Mouse (Mus musculus): Measurements from ENCODE around the gene Tshr. TPM values are rescaled to one million over a fixed set of nuclear protein-coding genes. Genes with fewer than 3 reads are reported as not detected.
"Not testable (repeated sequence)": the region's sequence is repeated elsewhere in the genome, so short reads cannot be mapped to it uniquely, and the experiment has no call there.

Gene Tshr
- polyA plus RNA-seq, 1 experiment from 2014 or later, result 0.67 TPM

- Histone ChIP-seq H3K9ac (no peak overlapping the region), H3K4me3 (no peak overlapping the region), H3K27ac (replicated peaks) (no peak overlapping the region), H3K27me3 (no peaks in the 10 kb centered on the region), H3K36me3 (peaks cover 25% of the 10 kb centered on the region), H3K9me3 (no peaks in the 10 kb centered on the region), H3K4me1 (replicated peaks) (peaks cover 18% of the 10 kb centered on the region), H3K4me2 (no peak overlapping the region)
- no peak for ATAC-seq (ENCODE audit: low FRiP score, low read depth)
- WGBS, result 100% methylated on average over 2 of the region's 2 CpGs
Observed at GRCm38 (mm10) chr12:91579665-91580064, 195.3 kb downstream of the Tshr start.

- Histone ChIP-seq H3K27me3 (no peaks in the 10 kb centered on the region), H3K9me3 (no peaks in the 10 kb centered on the region), H3K9ac (no peak overlapping the region), H3K27ac (replicated peaks) (no peak overlapping the region), H3K4me3 (no peak overlapping the region), H3K36me3 (peaks cover 23% of the 10 kb centered on the region), H3K4me1 (replicated peaks) (peaks cover 21% of the 10 kb centered on the region), H3K4me2 (no peak overlapping the region)
- ATAC-seq (ENCODE audit: low FRiP score, low read depth), result no peak
- WGBS, result 93% methylated on average over 6 of the region's 6 CpGs
Observed at GRCm38 (mm10) chr12:91581204-91582070, 197.1 kb downstream of the Tshr start.

- WGBS, result 53% methylated on average over 6 of the region's 6 CpGs
- no peaks in the 10 kb centered on the region for H3K27me3 ChIP-seq
- peaks cover 29% of the 10 kb centered on the region for H3K4me1 ChIP-seq (replicated peaks)
- H3K4me3 ChIP-seq, result no peak overlapping the region
- ATAC-seq (ENCODE audit: low FRiP score, low read depth), result no peak
- H3K9ac ChIP-seq, result no peak overlapping the region; the same call in 1 of the 2 replicates
- 0 out of 2 replicates have a peak overlapping the region, but pooled peaks have one; percentile 19 for H3K4me2 ChIP-seq
- no peak overlapping the region for H3K27ac ChIP-seq (replicated peaks)
- H3K36me3 ChIP-seq, result peaks cover 18% of the 10 kb centered on the region
- H3K9me3 ChIP-seq, result no peaks in the 10 kb centered on the region
Observed at GRCm38 (mm10) chr12:91582362-91583002, 198.1 kb downstream of the Tshr start.

GRCm38 (mm10) chr12:91583409-91583808 is 199.0 kb downstream of the Tshr start:
- Histone ChIP-seq H3K27me3 (no peaks in the 10 kb centered on the region), H3K4me1 (replicated peaks) (peaks cover 29% of the 10 kb centered on the region), H3K9ac (no peak overlapping the region), H3K36me3 (peaks cover 15% of the 10 kb centered on the region), H3K4me3 (no peak overlapping the region), H3K27ac (replicated peaks) (no peak overlapping the region), H3K4me2 (peak overlapping the region; percentile 19; the same call in 1 of the 2 replicates), H3K9me3 (no peaks in the 10 kb centered on the region)
- ATAC-seq (ENCODE audit: low FRiP score, low read depth), result no peak
- WGBS, result 46% methylated on average over 6 of the region's 6 CpGs

GRCm38 (mm10) chr12:91585206-91585605 is 200.8 kb downstream of the Tshr start:
- H3K4me2 ChIP-seq, result no peak overlapping the region
- 90% methylated on average over 3 of the region's 3 CpGs for WGBS
- H3K4me1 ChIP-seq (replicated peaks), result peaks cover 29% of the 10 kb centered on the region
- no peak overlapping the region for H3K27ac ChIP-seq (replicated peaks)
- no peaks in the 10 kb centered on the region for H3K27me3 ChIP-seq
- no peak for ATAC-seq (ENCODE audit: low FRiP score, low read depth)
- H3K4me3 ChIP-seq, result no peak overlapping the region
- H3K9me3 ChIP-seq, result no peaks in the 10 kb centered on the region
- H3K36me3 ChIP-seq, result peaks cover 13% of the 10 kb centered on the region
- H3K9ac ChIP-seq, result no peak overlapping the region

GRCm38 (mm10) chr12:91585815-91586214 is 201.5 kb downstream of the Tshr start:
- 94% methylated on average over 4 of the region's 4 CpGs for WGBS
- not testable (repeated sequence) for H3K4me2 ChIP-seq; H3K9ac ChIP-seq; H3K4me3 ChIP-seq; H3K9me3 ChIP-seq; H3K27ac ChIP-seq (replicated peaks); ATAC-seq (ENCODE audit: low FRiP score, low read depth); H3K36me3 ChIP-seq; H3K27me3 ChIP-seq
- H3K4me1 ChIP-seq (replicated peaks), result peaks cover 32% of the 10 kb centered on the region

GRCm38 (mm10) chr12:91587077-91587476 is 202.7 kb downstream of the Tshr start:
- 38% methylated on average over 3 of the region's 3 CpGs for WGBS
- Histone ChIP-seq H3K4me3 (peak overlapping the region; percentile 73), H3K27ac (replicated peaks) (peak overlapping the region; percentile 100), H3K4me2 (peak overlapping the region; percentile 68), H3K9me3 (no peaks in the 10 kb centered on the region), H3K9ac (peak overlapping the region; percentile 99), H3K27me3 (no peaks in the 10 kb centered on the region), H3K4me1 (replicated peaks) (peaks cover 37% of the 10 kb centered on the region), H3K36me3 (peaks cover 9% of the 10 kb centered on the region)
- no peak for ATAC-seq (ENCODE audit: low FRiP score, low read depth)

GRCm38 (mm10) chr12:91587491-91588033 is 203.2 kb downstream of the Tshr start:
- Histone ChIP-seq H3K4me3 (peak overlapping the region; percentile 73), H3K27ac (replicated peaks) (peak overlapping the region; percentile 100), H3K9ac (peak overlapping the region; percentile 99), H3K4me1 (replicated peaks) (peaks cover 34% of the 10 kb centered on the region), H3K9me3 (no peaks in the 10 kb centered on the region), H3K4me2 (peak overlapping the region; percentile 68), H3K36me3 (peaks cover 9% of the 10 kb centered on the region), H3K27me3 (no peaks in the 10 kb centered on the region)
- WGBS, result 8% methylated on average over 5 of the region's 5 CpGs
- ATAC-seq (ENCODE audit: low FRiP score, low read depth), result no peak

GRCm38 (mm10) chr12:91588176-91588669 is 203.9 kb downstream of the Tshr start:
- under 1% methylated on average over 32 of the region's 32 CpGs for WGBS

GRCm38 (mm10) chr12:91588670-91589541 is 204.5 kb downstream of the Tshr start:
- Histone ChIP-seq H3K9me3 (no peaks in the 10 kb centered on the region), H3K4me1 (replicated peaks) (peaks cover 21% of the 10 kb centered on the region), H3K27me3 (no peaks in the 10 kb centered on the region), H3K4me3 (peak overlapping the region; percentile 73), H3K9ac (peak overlapping the region; percentile 99), H3K36me3 (peaks cover 9% of the 10 kb centered on the region), H3K4me2 (peak overlapping the region; percentile 68), H3K27ac (replicated peaks) (peak overlapping the region; percentile 100)
- 0 out of 2 replicates have a peak, but pooled peaks have one; percentile 1 for ATAC-seq (ENCODE audit: low FRiP score, low read depth)
- WGBS, result under 1% methylated on average over 61 of the region's 83 CpGs

More at GRCm38 (mm10) chr12:91588176-91588669, 203.9 kb downstream of the Tshr start:
- no peaks in the 10 kb centered on the region for H3K9me3 ChIP-seq
- no peaks in the 10 kb centered on the region for H3K27me3 ChIP-seq
- H3K4me1 ChIP-seq (replicated peaks), result peaks cover 28% of the 10 kb centered on the region
- peaks cover 9% of the 10 kb centered on the region for H3K36me3 ChIP-seq
- H3K27ac ChIP-seq (replicated peaks), result peak overlapping the region; percentile 100
- peak overlapping the region; percentile 68 for H3K4me2 ChIP-seq
- peak overlapping the region; percentile 99 for H3K9ac ChIP-seq
- ATAC-seq (ENCODE audit: low FRiP score, low read depth), result peak; percentile 93
- peak overlapping the region; percentile 73 for H3K4me3 ChIP-seq

- Histone ChIP-seq H3K4me2 (peak overlapping the region; percentile 68), H3K4me3 (peak overlapping the region; percentile 73), H3K27ac (replicated peaks) (peak overlapping the region; percentile 100), H3K9ac (peak overlapping the region; percentile 99), H3K4me1 (replicated peaks) (peaks cover 19% of the 10 kb centered on the region), H3K9me3 (no peaks in the 10 kb centered on the region), H3K36me3 (peaks cover 9% of the 10 kb centered on the region), H3K27me3 (no peaks in the 10 kb centered on the region)
- ATAC-seq (ENCODE audit: low FRiP score, low read depth), result no peak; the same call in 1 of the 2 replicates
- 0% methylated on average over 11 of the region's 11 CpGs for WGBS
Observed at GRCm38 (mm10) chr12:91589542-91589846, 205.1 kb downstream of the Tshr start.

Measured in hindbrain, embryonic 15.5 days (tissue).